Mouse (Mus musculus) thymus, adult 2 months (tissue): ENCODE measurements around the gene Gmnn. TPM values are rescaled to one million over a fixed set of nuclear protein-coding genes. Genes with fewer than 3 reads are reported as not detected.
"Not testable (repeated sequence)": the region's sequence is repeated elsewhere in the genome, so short reads cannot be mapped to it uniquely, and the experiment has no call there.

Source experiments
- DNase-seq: peaks from one replicate; pipeline ENCODE4 v3.0.0; 2021
- H3K27ac ChIP-seq: fragments of 200-500 bp; 2 replicates; pipeline ENCODE4 v1.5.1; 2012; ENCODE audit warnings: low read length, control low read depth; ENCODE audit not compliant: control insufficient read depth, insufficient read depth
- H3K27me3 ChIP-seq: fragments of 200-500 bp; 2 replicates; pipeline ENCODE4 v1.6.1; 2012; ENCODE audit warnings: mild to moderate bottlenecking, low read length, moderate library complexity, mixed read lengths; ENCODE audit not compliant: control insufficient read depth, insufficient read depth
- H3K36me3 ChIP-seq: fragments of 200-500 bp; 2 replicates; pipeline ENCODE4 v1.6.1; 2012; ENCODE audit warnings: mild to moderate bottlenecking, low read length, moderate library complexity; ENCODE audit not compliant: control insufficient read depth, insufficient read depth
- H3K4me1 ChIP-seq: fragments of 200-500 bp; replicated peaks from 2 replicates; pipeline ENCODE4 v1.6.1; 2012; ENCODE audit warnings: low read length; ENCODE audit not compliant: control insufficient read depth, insufficient read depth
- H3K4me3 ChIP-seq: fragments of 200-500 bp; 2 replicates; pipeline ENCODE4 v1.5.1; 2012; ENCODE audit warnings: mild to moderate bottlenecking, low read length, control low read depth, moderate library complexity; ENCODE audit not compliant: control insufficient read depth, insufficient read depth
- CTCF ChIP-seq: fragments of 200-500 bp; IDR thresholded peaks from 2 replicates; pipeline ENCODE4 v1.5.1; 2012; ENCODE audit warnings: mild to moderate bottlenecking, control low read depth, low read length, moderate library complexity, borderline replicate concordance; ENCODE audit not compliant: control insufficient read depth, poor library complexity, insufficient read depth; ENCODE audit errors: extremely low read depth
- POLR2A ChIP-seq: fragments of 200-500 bp; IDR thresholded peaks from 2 replicates; pipeline ENCODE4 v1.6.1; 2012; ENCODE audit warnings: mild to moderate bottlenecking, low read length, control low read depth, moderate library complexity; ENCODE audit not compliant: control insufficient read depth, poor library complexity, insufficient read depth; ENCODE audit errors: extremely low read depth
- WGBS: fragments of 180-500 bp; shearing (Covaris S2); methylation state at CpG from one replicate; pipeline ENCODE4 v1.1.7; 2018; 5-methylcytosine and 5-hydroxymethylcytosine counted together
- polyA plus RNA-seq: library from polyadenylated mRNA; depleted of rRNA; stranded (reverse); fragments of >200 nt; gene quantifications from 2 replicates; pipeline ENCODE4 v1.2.3, GENCODE M21; 2012

Gmnn gene
- polyA plus RNA-seq, 1 experiment, result 10.6 TPM

DNA sequence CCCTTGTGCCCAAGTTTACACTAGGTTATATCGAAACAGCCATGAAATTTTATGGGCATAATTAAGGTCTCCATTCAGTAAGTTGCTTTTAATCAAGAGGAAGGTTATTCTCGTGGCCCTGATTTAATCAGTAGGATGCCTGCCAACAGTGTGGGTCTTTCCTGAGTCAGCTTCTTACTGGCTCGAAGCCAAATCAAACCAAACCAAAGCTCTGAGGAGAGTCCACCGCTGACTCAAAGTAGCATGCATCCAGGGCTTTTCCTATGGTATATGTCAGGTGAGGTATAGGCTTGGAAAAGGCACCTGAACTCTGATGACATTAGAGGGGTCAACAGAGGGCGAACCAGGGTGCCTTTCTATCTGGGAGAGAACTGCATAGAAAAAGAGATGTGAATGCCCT is 20.2 kb upstream of the Gmnn start:
- Histone ChIP-seq H3K36me3 (no peaks in the 10 kb centered on the region), H3K4me3 (no peak overlapping the region), H3K4me1 (peaks cover 23% of the 10 kb centered on the region), H3K27ac (no peak overlapping the region), H3K27me3 (no peaks in the 10 kb centered on the region)
- DNase-seq, result no peak
- TF ChIP-seq POLR2A (no peak), CTCF (no peak)
- WGBS, result 46% methylated on average over 5 of the region's 5 CpGs

DNA sequence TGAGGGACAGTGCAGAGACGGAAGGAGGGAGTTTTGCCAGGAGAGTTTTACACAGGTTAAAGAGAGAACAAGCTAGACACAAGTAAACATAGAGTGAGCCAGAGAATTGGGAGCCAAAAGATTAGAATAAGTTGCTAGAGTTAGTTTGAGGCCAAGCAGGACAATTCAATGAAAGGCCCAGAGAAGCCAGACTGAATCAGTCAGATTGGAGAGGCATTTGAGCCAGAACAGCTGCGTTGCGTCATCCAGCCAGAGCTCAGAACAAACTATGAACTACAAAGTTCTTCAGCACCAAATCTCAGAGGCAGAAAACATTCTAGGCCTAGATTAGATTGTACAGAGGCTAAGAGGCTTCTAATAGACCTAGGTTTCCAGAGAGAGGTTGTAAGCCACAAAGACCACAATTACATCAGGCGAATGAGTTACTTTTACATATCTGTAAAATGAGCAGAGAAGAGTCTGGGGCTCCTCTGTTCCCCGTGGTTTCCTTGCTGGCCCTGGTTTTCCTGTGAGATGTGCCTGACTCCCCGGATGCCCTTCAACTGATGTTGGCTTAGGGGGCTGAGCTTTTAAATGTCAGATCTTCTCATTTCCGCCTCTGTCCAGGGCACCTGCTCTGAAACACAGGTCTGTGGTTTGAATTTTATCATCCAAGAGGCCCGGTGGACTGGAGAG is 17.1 kb upstream of the Gmnn start:
- H3K27me3 ChIP-seq, result no peaks in the 10 kb centered on the region

DNA sequence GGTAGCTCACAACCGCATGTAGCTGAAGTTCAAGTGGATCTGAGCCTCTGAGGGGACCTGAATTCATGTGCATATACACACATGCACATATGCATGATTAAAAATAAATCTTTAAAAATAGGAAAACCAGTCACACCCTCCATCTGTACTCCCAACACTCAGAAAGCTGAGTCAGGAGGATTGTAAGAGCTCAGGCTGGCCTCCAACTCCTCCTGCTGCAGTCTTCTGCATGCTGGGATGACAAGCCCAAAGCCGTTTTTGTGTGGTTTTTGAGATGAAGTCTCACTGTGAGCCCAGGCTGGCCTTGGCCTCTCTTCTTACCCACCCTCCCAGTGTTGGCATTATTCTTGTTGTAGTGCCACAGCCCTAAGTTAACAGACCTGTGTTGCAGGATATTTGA is 16.3 kb upstream of the Gmnn start:
- 66% methylated on average over 2 of the region's 2 CpGs for WGBS
- H3K36me3 ChIP-seq, result no peaks in the 10 kb centered on the region
- no peaks in the 10 kb centered on the region for H3K27me3 ChIP-seq
- no peak overlapping the region for H3K27ac ChIP-seq
- H3K4me1 ChIP-seq, result peaks cover 12% of the 10 kb centered on the region
- no peak overlapping the region for H3K4me3 ChIP-seq
- DNase-seq, result no peak
- no peak for TF ChIP-seq POLR2A
- TF ChIP-seq CTCF, result no peak

More for the DNA sequence above, 17.1 kb upstream of the Gmnn start:
- peak overlapping the region; percentile 25; the same call in 1 of the 2 replicates for H3K27ac ChIP-seq
- 19% methylated on average over 8 of the region's 8 CpGs for WGBS
- no peaks in the 10 kb centered on the region for H3K36me3 ChIP-seq
- DNase-seq, result no peak
- H3K4me1 ChIP-seq, result peaks cover 12% of the 10 kb centered on the region
- no peak for TF ChIP-seq POLR2A
- no peak overlapping the region for H3K4me3 ChIP-seq

DNA sequence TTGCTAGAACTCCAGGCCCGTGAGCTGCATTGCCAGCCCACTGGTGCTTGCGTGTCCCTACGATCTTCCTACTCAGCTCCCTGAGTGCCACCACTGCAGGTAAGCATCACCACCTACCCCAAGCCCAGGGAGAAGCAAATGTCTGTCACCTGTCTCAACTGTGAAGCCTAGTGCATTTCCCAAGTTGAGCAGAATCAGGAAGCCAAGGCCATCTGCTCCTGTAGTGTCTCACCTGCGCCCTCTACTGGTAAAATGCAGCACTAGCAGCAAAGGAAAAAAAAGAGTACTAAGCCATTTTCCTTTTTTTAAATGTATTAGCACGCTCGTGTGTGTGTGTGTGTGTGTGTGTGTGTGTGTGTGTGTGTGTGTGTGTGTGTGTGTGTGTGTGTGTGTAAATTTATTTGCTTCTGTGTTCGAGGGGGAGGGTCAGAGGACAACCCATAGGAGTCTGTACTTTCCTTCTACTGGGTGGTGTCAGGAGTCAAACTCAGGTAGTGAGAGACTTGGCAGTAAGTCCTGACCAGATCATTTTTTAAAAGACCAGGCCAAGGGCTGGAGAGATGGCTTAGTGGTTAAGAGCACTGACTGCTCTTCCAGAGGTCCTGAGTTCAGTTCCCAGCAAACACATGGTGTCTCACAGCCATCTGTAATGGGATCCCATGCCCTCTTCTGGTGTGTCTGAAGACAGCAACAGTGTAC is 14.6 kb upstream of the Gmnn start:
- no peaks in the 10 kb centered on the region for H3K36me3 ChIP-seq
- no peak overlapping the region for H3K4me3 ChIP-seq
- DNase-seq, result peak; percentile 52
- WGBS, result 41% methylated on average over 7 of the region's 7 CpGs
- H3K4me1 ChIP-seq, result peaks cover 12% of the 10 kb centered on the region
- TF ChIP-seq CTCF, result no peak
- TF ChIP-seq POLR2A, result no peak
- no peaks in the 10 kb centered on the region for H3K27me3 ChIP-seq
- H3K27ac ChIP-seq, result no peak overlapping the region

DNA sequence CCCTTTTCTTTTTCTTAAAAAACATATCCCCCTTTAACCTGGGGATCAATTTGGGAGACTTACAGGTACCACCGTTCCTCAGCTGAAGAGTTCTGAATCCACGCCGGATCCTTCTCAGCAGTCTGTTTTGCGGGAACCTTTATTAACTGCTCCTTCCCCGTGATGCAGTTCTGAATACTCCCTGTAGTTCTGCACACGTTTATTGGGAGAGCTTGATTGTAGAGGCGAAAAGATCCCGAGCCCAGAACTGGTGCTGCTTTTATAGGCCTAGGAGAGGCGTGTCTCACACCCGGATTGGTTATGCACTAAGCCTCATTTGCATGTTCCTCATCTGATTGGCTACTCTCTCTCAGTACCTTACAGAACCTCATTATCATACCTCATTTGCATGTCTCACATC is 9.8 kb upstream of the Gmnn start:
- H3K36me3 ChIP-seq, H3K4me1 ChIP-seq, H3K4me3 ChIP-seq, DNase-seq, H3K27me3 ChIP-seq, H3K27ac ChIP-seq: not testable (repeated sequence)
- 97% methylated on average over 10 of the region's 10 CpGs for WGBS

DNA sequence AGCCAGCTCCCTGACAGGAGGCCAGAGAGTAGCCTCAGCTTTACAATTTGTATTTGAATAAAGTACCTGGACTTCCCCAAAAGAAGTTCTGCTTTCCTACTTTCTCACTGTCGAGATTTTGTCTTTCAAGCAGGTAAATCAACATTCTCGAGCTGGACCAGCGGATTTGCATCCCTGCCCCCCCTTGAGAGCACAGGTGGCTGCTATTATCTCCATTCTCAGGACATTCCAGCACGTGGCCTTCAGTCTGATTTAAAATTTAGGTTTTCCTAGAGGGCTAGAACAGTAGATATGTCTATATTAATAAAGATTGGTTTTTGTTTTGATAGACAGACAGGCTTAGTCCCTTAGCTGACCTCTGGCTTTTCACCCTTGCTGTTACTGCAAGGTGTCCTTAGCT is 6.1 kb upstream of the Gmnn start:
- H3K36me3 ChIP-seq, H3K4me3 ChIP-seq, H3K27me3 ChIP-seq, H3K27ac ChIP-seq, H3K4me1 ChIP-seq, DNase-seq: not testable (repeated sequence)
- 63% methylated on average over 4 of the region's 4 CpGs for WGBS

DNA sequence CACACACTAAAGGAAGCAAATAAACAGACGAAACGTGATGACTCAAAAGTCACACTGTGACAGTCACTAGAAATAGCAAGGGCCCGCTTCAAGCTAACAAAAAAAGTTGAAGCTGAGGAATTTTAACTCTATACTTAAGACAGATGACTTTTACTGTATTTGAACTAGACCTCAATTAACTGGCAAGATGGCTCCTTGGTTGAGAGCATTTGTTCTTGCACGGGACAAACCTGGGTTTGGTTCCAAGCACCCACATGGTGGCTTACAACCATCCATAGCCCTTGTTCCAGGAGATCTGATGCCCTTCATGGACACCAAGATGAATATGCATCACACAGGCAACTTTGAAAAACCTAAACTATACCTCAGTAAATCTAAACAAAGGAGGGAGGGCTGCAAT is 531 bp upstream of the Gmnn start:
- Histone ChIP-seq H3K36me3 (peaks cover 10% of the 10 kb centered on the region; the same call in 1 of the 2 replicates), H3K27me3 (no peaks in the 10 kb centered on the region), H3K4me1 (peaks cover 12% of the 10 kb centered on the region), H3K27ac (no peak overlapping the region), H3K4me3 (peak overlapping the region; percentile 76; the same call in 1 of the 2 replicates)
- DNase-seq, result peak; percentile 10
- 14% methylated on average over 4 of the region's 4 CpGs for WGBS
- TF ChIP-seq POLR2A, result no peak
- TF ChIP-seq CTCF, result no peak
